9 mouse cellular contexts compared by ENCODE assay signal in genomic region chr1:93802771-93803170, GRCm38 (mm10). TPM values are rescaled to one million over a fixed set of nuclear protein-coding genes. Genes with fewer than 3 reads are reported as not detected.
A peak's percentile ranks its signal among the peaks of the same experiment; 100 is the strongest.
DNase-seq lines count a peak whose midpoint lies in the region; ATAC-seq and TF ChIP-seq lines count a peak whose summit lies in the region.
"Had no signal": no experiment of that assay in that cellular context is flagged by ENCODE, and none has a peak within 500 bp of the region (broad histone marks: within the 10 kb centered on the region; RNA-seq: fewer than 3 reads in every experiment).

No protein-coding gene starts in this region.

- 86% methylated on average over 5 of the region's 5 CpGs for WGBS in kidney, postnatal 0 days
- WGBS in embryonic facial prominence, embryonic 14.5 days: 88% methylated on average over 5 of the region's 5 CpGs
- 69% methylated on average over 5 of the region's 5 CpGs for WGBS in intestine, postnatal 0 days
- WGBS in neural tube, embryonic 12.5 days: 87% methylated on average over 5 of the region's 5 CpGs

- H3K4me1 ChIP-seq in kidney, postnatal 0 days (replicated peaks; ENCODE audit: insufficient read depth, low read length): peaks cover 9% of the 10 kb centered on the region
- peaks cover 14% of the 10 kb centered on the region for H3K4me1 ChIP-seq in embryonic facial prominence, embryonic 14.5 days (ENCODE audit: control insufficient read depth, insufficient read depth, low read length)
- peaks cover 11% of the 10 kb centered on the region; the same call in 1 of the 2 replicates for H3K4me1 ChIP-seq in intestine, postnatal 0 days (replicated peaks; ENCODE audit: control insufficient read depth, insufficient read depth, low read length)
- H3K4me1 ChIP-seq in neural tube, embryonic 12.5 days: peaks cover 19% of the 10 kb centered on the region

- no peak overlapping the region for H3K4me3 ChIP-seq in kidney, postnatal 0 days (replicated peaks; ENCODE audit: low read depth, low read length)
- H3K4me3 ChIP-seq in embryonic facial prominence, embryonic 14.5 days (ENCODE audit: low read depth, low read length): peak overlapping the region; percentile 80
- peak overlapping the region; percentile 80 for H3K4me3 ChIP-seq in intestine, postnatal 0 days (ENCODE audit: low read depth, low read length)
- H3K4me3 ChIP-seq in neural tube, embryonic 12.5 days: no peak overlapping the region

- ATAC-seq in kidney, postnatal 0 days (replicated peaks; ENCODE audit: low FRiP score, low read depth): no peak
- ATAC-seq in embryonic facial prominence, embryonic 14.5 days (ENCODE audit: low read depth): no peak
- ATAC-seq in intestine, postnatal 0 days: no peak
- no peak for ATAC-seq in neural tube, embryonic 12.5 days (ENCODE audit: low FRiP score, low read depth)

- H3K36me3 ChIP-seq in kidney, postnatal 0 days (ENCODE audit: insufficient read depth, low read length): peaks cover 10% of the 10 kb centered on the region; the same call in 1 of the 2 replicates
- H3K36me3 ChIP-seq in embryonic facial prominence, embryonic 14.5 days (ENCODE audit: control insufficient read depth, insufficient read depth, low read length): peaks cover 46% of the 10 kb centered on the region
- H3K36me3 ChIP-seq in intestine, postnatal 0 days (ENCODE audit: control insufficient read depth, insufficient read depth): peaks cover 29% of the 10 kb centered on the region
- peaks cover 30% of the 10 kb centered on the region for H3K36me3 ChIP-seq in neural tube, embryonic 12.5 days

- 0 out of 2 replicates have a peak overlapping the region, but pooled peaks have one; percentile 87 for H3K27ac ChIP-seq in kidney, postnatal 0 days
- peak overlapping the region; percentile 97 for H3K27ac ChIP-seq in embryonic facial prominence, embryonic 14.5 days (replicated peaks; ENCODE audit: low read depth, low read length)
- H3K27ac ChIP-seq in intestine, postnatal 0 days (ENCODE audit: low read depth, low read length): no peak overlapping the region
- H3K27ac ChIP-seq in neural tube, embryonic 12.5 days: no peak overlapping the region

- H3K4me2 ChIP-seq in kidney, postnatal 0 days (ENCODE audit: low read length): peak overlapping the region; percentile 53; the same call in 1 of the 2 replicates
- H3K4me2 ChIP-seq in embryonic facial prominence, embryonic 14.5 days (ENCODE audit: low read depth, low read length): peak overlapping the region; percentile 94
- H3K4me2 ChIP-seq in intestine, postnatal 0 days (replicated peaks; ENCODE audit: low read depth): peak overlapping the region; percentile 93
- H3K4me2 ChIP-seq in neural tube, embryonic 12.5 days (replicated peaks): peak overlapping the region; percentile 83

- TF ChIP-seq CTCF in kidney, postnatal 0 days (IDR thresholded peaks at IDR 0.05; ENCODE audit: low read depth): no peak
- TF ChIP-seq CTCF in intestine, postnatal 0 days (IDR thresholded peaks at IDR 0.05; ENCODE audit: low read depth): no peak

- no peak overlapping the region for H3K9ac ChIP-seq in kidney, postnatal 0 days (ENCODE audit: low read depth, low read length)
- H3K9ac ChIP-seq in embryonic facial prominence, embryonic 14.5 days (ENCODE audit: low read depth, low read length): no peak overlapping the region
- H3K9ac ChIP-seq in intestine, postnatal 0 days (ENCODE audit: low read depth, low read length): 0 out of 2 replicates have a peak overlapping the region, but pooled peaks have one; percentile 77
- H3K9ac ChIP-seq in neural tube, embryonic 12.5 days: no peak overlapping the region

- H3K9me3 ChIP-seq in kidney, postnatal 0 days (replicated peaks; ENCODE audit: low read length): no peaks in the 10 kb centered on the region
- H3K9me3 ChIP-seq in embryonic facial prominence, embryonic 14.5 days (ENCODE audit: control insufficient read depth, low read length): no peaks in the 10 kb centered on the region
- no peaks in the 10 kb centered on the region for H3K9me3 ChIP-seq in intestine, postnatal 0 days (ENCODE audit: control insufficient read depth)
- no peaks in the 10 kb centered on the region for H3K9me3 ChIP-seq in neural tube, embryonic 12.5 days

- no peak for DNase-seq in kidney, postnatal 0 days (ENCODE audit: low spot score)
- no peak for DNase-seq in kidney, postnatal 10 days
- no peak for DNase-seq in embryonic facial prominence, embryonic 14.5 days (ENCODE audit: low spot score)
- DNase-seq in layer of hippocampus, adult 9-10 months (ENCODE audit: low spot score): no peak
- DNase-seq in left cerebral cortex, adult 9 months (ENCODE audit: low spot score in 2 of 2): no peak
- DNase-seq in thymus, postnatal 36 days: no peak
- DNase-seq: right cerebral cortex, postnatal 14 days had no signal

- H3K27me3 ChIP-seq in kidney, postnatal 0 days (ENCODE audit: insufficient read depth, low read length): no peaks in the 10 kb centered on the region
- no peaks in the 10 kb centered on the region for H3K27me3 ChIP-seq in embryonic facial prominence, embryonic 14.5 days (replicated peaks; ENCODE audit: control insufficient read depth, insufficient read depth, low read length)
- H3K27me3 ChIP-seq in intestine, postnatal 0 days (replicated peaks; ENCODE audit: control insufficient read depth, insufficient read depth, low read length): no peaks in the 10 kb centered on the region
- H3K27me3 ChIP-seq in neural tube, embryonic 12.5 days (replicated peaks): no peaks in the 10 kb centered on the region

RNA-seq across cellular contexts. Expression of gene Ing5, which starts 1.0 kb away (rescaled TPM):
- 9.6 and 11.4 TPM in 2 replicates for polyA plus RNA-seq in kidney, postnatal 0 days (2015; fragmentation: Nextera tagmentation; extraction: Ambion mirVana)
- 11.7 and 12.4 TPM in 2 replicates for polyA plus RNA-seq in embryonic facial prominence, embryonic 14.5 days (2014; fragmentation: Nextera tagmentation; extraction: Ambion mirVana)
- 6.0 and 7.2 TPM in 2 replicates for polyA plus RNA-seq in intestine, postnatal 0 days (2015; fragmentation: Nextera tagmentation; extraction: Ambion mirVana)
- 12.4 and 14.0 TPM in 2 replicates for polyA plus RNA-seq in neural tube, embryonic 12.5 days (2016; fragmentation: Nextera tagmentation; extraction: Ambion mirVana)

RNA-seq across cellular contexts. Expression of gene Dtymk, which starts 1.0 kb away (rescaled TPM):
- 179 and 191 TPM in 2 replicates for polyA plus RNA-seq in kidney, postnatal 0 days (2015; fragmentation: Nextera tagmentation; extraction: Ambion mirVana)
- 214 and 218 TPM in 2 replicates for polyA plus RNA-seq in embryonic facial prominence, embryonic 14.5 days (2014; fragmentation: Nextera tagmentation; extraction: Ambion mirVana)
- polyA plus RNA-seq in intestine, postnatal 0 days (2015; fragmentation: Nextera tagmentation; extraction: Ambion mirVana): 85.8 and 87.1 TPM in 2 replicates
- polyA plus RNA-seq in neural tube, embryonic 12.5 days (2016; fragmentation: Nextera tagmentation; extraction: Ambion mirVana): 187 TPM in 2 replicates

RNA-seq across cellular contexts. Expression of gene D2hgdh, which starts 21.9 kb away (rescaled TPM):
- 12.7 and 13.3 TPM in 2 replicates for polyA plus RNA-seq in kidney, postnatal 0 days (2015; fragmentation: Nextera tagmentation; extraction: Ambion mirVana)
- 10.7 and 14.3 TPM in 2 replicates for polyA plus RNA-seq in embryonic facial prominence, embryonic 14.5 days (2014; fragmentation: Nextera tagmentation; extraction: Ambion mirVana)
- 9.3 and 9.5 TPM in 2 replicates for polyA plus RNA-seq in intestine, postnatal 0 days (2015; fragmentation: Nextera tagmentation; extraction: Ambion mirVana)
- polyA plus RNA-seq in neural tube, embryonic 12.5 days (2016; fragmentation: Nextera tagmentation; extraction: Ambion mirVana): 17.0 TPM in 2 replicates

RNA-seq across cellular contexts. Expression of gene Thap4, which starts 48.1 kb away (rescaled TPM):
- 82.5 and 82.9 TPM in 2 replicates for polyA plus RNA-seq in kidney, postnatal 0 days (2015; fragmentation: Nextera tagmentation; extraction: Ambion mirVana)
- polyA plus RNA-seq in embryonic facial prominence, embryonic 14.5 days (2014; fragmentation: Nextera tagmentation; extraction: Ambion mirVana): 44.9 and 45.8 TPM in 2 replicates
- 56.6 and 59.0 TPM in 2 replicates for polyA plus RNA-seq in intestine, postnatal 0 days (2015; fragmentation: Nextera tagmentation; extraction: Ambion mirVana)
- 36.0 and 36.7 TPM in 2 replicates for polyA plus RNA-seq in neural tube, embryonic 12.5 days (2016; fragmentation: Nextera tagmentation; extraction: Ambion mirVana)

RNA-seq across cellular contexts. Expression of gene Atg4b, which starts 51.5 kb away (rescaled TPM):
- 84.6 and 88.4 TPM in 2 replicates for polyA plus RNA-seq in kidney, postnatal 0 days (2015; fragmentation: Nextera tagmentation; extraction: Ambion mirVana)
- polyA plus RNA-seq in embryonic facial prominence, embryonic 14.5 days (2014; fragmentation: Nextera tagmentation; extraction: Ambion mirVana): 81.7 and 84.8 TPM in 2 replicates
- 66.7 and 66.9 TPM in 2 replicates for polyA plus RNA-seq in intestine, postnatal 0 days (2015; fragmentation: Nextera tagmentation; extraction: Ambion mirVana)
- 116 and 119 TPM in 2 replicates for polyA plus RNA-seq in neural tube, embryonic 12.5 days (2016; fragmentation: Nextera tagmentation; extraction: Ambion mirVana)

Comparison
In these comparisons a context has a peak if more than half of its experiments do, and no peak if none do; other contexts are left out.
1. H3K27ac ChIP-seq: peak in kidney, postnatal 0 days (single experiment) and embryonic facial prominence, embryonic 14.5 days (single experiment); none in intestine, postnatal 0 days (single experiment) and neural tube, embryonic 12.5 days (single experiment).
2. H3K4me3 ChIP-seq: peak in embryonic facial prominence, embryonic 14.5 days (single experiment) and intestine, postnatal 0 days (single experiment); none in kidney, postnatal 0 days (single experiment) and neural tube, embryonic 12.5 days (single experiment).
3. Peak in every context shown above with its lines, with median percentiles within 50 percentile points of each other: H3K4me2 ChIP-seq.